Mouse (Mus musculus): ENCODE measurements around the gene Polr2f. TPM values are rescaled to one million over a fixed set of nuclear protein-coding genes. Genes with fewer than 3 reads are reported as not detected.

The Polr2f gene
- polyA plus RNA-seq, 1 experiment from 2014 or later: 336 TPM

DNA sequence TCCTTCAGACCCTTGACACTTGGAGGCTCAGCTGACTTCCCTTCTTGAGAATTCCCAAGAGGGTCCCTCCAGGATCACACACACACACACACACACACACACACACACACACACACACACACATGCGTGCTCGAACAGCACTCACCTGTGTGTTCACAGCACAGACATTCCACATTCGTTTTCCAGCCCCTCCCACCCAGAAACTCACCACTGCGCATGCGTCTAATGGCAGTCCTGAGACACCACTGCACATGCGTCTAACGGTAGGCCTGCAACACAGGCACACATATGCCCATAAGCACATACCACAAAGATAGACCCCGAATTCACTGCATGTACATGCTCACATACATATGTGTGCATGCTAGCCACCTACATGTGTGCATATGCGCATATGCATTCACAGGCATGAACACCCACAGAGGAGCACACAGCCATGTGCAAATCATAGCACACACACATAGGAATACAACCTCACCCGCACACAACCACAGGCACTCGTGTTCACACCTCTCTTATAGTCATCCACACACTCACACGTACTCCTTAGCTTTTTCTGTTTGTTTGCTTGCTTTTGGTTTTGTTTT is 58.7 kb downstream of the Polr2f start:
- Histone ChIP-seq H3K9me3 (ENCODE audit: control insufficient read depth, low read length) (no peaks in the 10 kb centered on the region), H3K36me3 (ENCODE audit: control insufficient read depth, insufficient read depth, low read length) (no peaks in the 10 kb centered on the region), H3K4me2 (replicated peaks; ENCODE audit: low read depth, low read length) (no peak overlapping the region), H3K27ac (ENCODE audit: low read depth, low read length) (no peak overlapping the region), H3K4me3 (ENCODE audit: low read depth, low read length) (no peak overlapping the region), H3K9ac (ENCODE audit: low read depth, low read length) (no peak overlapping the region), H3K27me3 (ENCODE audit: control insufficient read depth, insufficient read depth, low read length) (no peaks in the 10 kb centered on the region), H3K4me1 (replicated peaks; ENCODE audit: control insufficient read depth, insufficient read depth, low read length) (peaks cover 14% of the 10 kb centered on the region)
- ATAC-seq (ENCODE audit: low FRiP score) (no peak), DNase-seq (ENCODE audit: low spot score) (no peak)
- WGBS: 94% methylated on average over 12 of the region's 12 CpGs

Other genes with a start within 250 kb of the Polr2f start
- gene Gm49510, start 241.3 kb upstream of the Polr2f start, polyA plus RNA-seq (2014; fragmentation: Nextera tagmentation; extraction: Ambion mirVana): 0.13 and 0.42 TPM in 2 replicates
- 11.8 and 12.4 TPM in 2 replicates for gene Sh3bp1, start 241.2 kb upstream of the Polr2f start, polyA plus RNA-seq (2014; fragmentation: Nextera tagmentation; extraction: Ambion mirVana)
- gene Pdxp, start 227.1 kb upstream of the Polr2f start, polyA plus RNA-seq (2014; fragmentation: Nextera tagmentation; extraction: Ambion mirVana): 34.8 and 35.2 TPM in 2 replicates
- gene Lgals1, start 214.3 kb upstream of the Polr2f start, polyA plus RNA-seq (2014; fragmentation: Nextera tagmentation; extraction: Ambion mirVana): 390 and 438 TPM in 2 replicates
- 61.1 and 64.4 TPM in 2 replicates for gene Nol12, start 206.1 kb upstream of the Polr2f start, polyA plus RNA-seq (2014; fragmentation: Nextera tagmentation; extraction: Ambion mirVana)
- 38.1 and 45.4 TPM in 2 replicates for gene Triobp, start 193.3 kb upstream of the Polr2f start, polyA plus RNA-seq (2014; fragmentation: Nextera tagmentation; extraction: Ambion mirVana)
- gene H1f0, start 112.6 kb upstream of the Polr2f start, polyA plus RNA-seq (2014; fragmentation: Nextera tagmentation; extraction: Ambion mirVana): 154 and 306 TPM in 2 replicates
- not detected in 2 replicates for gene Galr3, start 99.1 kb upstream of the Polr2f start, polyA plus RNA-seq (2014; fragmentation: Nextera tagmentation; extraction: Ambion mirVana)
- gene Ankrd54, start 78.1 kb upstream of the Polr2f start, polyA plus RNA-seq (2014; fragmentation: Nextera tagmentation; extraction: Ambion mirVana): 56.3 and 59.7 TPM in 2 replicates
- gene Eif3l, start 65.8 kb upstream of the Polr2f start, polyA plus RNA-seq (2014; fragmentation: Nextera tagmentation; extraction: Ambion mirVana): 226 and 241 TPM in 2 replicates
- 5.3 and 7.2 TPM in 2 replicates for gene Micall1, start 32.1 kb upstream of the Polr2f start, polyA plus RNA-seq (2014; fragmentation: Nextera tagmentation; extraction: Ambion mirVana)
- gene 1700088E04Rik, start 244 bp downstream of the Polr2f start, polyA plus RNA-seq (2014; fragmentation: Nextera tagmentation; extraction: Ambion mirVana): 13.5 and 15.0 TPM in 2 replicates
- 11.4 and 16.8 TPM in 2 replicates for gene Sox10, start 24.2 kb downstream of the Polr2f start, polyA plus RNA-seq (2014; fragmentation: Nextera tagmentation; extraction: Ambion mirVana)
- gene Pick1, start 88.2 kb downstream of the Polr2f start, polyA plus RNA-seq (2014; fragmentation: Nextera tagmentation; extraction: Ambion mirVana): 23.5 and 28.0 TPM in 2 replicates
- gene Gm49486, start 88.4 kb downstream of the Polr2f start, polyA plus RNA-seq (2014; fragmentation: Nextera tagmentation; extraction: Ambion mirVana): 0.35 and 0.68 TPM in 2 replicates
- gene Slc16a8, start 113.8 kb downstream of the Polr2f start, polyA plus RNA-seq (2014; fragmentation: Nextera tagmentation; extraction: Ambion mirVana): 0.26 TPM in 1 of 2 replicates, not detected in the other
- gene Baiap2l2, start 144.5 kb downstream of the Polr2f start, polyA plus RNA-seq (2014; fragmentation: Nextera tagmentation; extraction: Ambion mirVana): 1.4 and 1.5 TPM in 2 replicates
- gene Pla2g6, start 187.4 kb downstream of the Polr2f start, polyA plus RNA-seq (2014; fragmentation: Nextera tagmentation; extraction: Ambion mirVana): 18.0 and 20.4 TPM in 2 replicates
- 1.6 and 1.8 TPM in 2 replicates for gene Maff, start 205.6 kb downstream of the Polr2f start, polyA plus RNA-seq (2014; fragmentation: Nextera tagmentation; extraction: Ambion mirVana)

Data from hindbrain, embryonic 11.5 days (tissue).